Mouse (Mus musculus): ENCODE data around the gene Ppp4r1.

Ppp4r1 gene

DNA sequence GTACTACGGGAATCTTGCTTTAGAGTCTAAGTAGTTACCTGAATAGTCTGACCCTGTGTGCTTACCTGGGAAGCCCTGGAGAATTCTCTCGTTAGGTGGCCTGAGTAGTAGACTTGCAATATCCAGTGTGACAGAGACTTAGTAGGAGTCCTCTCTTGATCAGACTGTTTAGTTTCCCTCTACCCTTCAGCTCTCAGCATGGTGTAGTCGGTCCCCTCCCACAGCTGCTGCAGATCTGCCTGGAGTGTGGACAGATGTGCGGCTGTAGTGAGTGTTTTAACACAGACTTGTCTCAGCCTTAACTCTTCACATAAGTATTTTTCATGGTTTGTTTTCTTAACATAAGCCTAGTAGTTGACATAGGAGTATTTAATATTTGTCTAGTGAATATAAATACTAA lies 19.7 kb downstream of the Ppp4r1 start:
- DNase-seq (ENCODE audit: low spot score in 2 of 2): no peak

DNA sequence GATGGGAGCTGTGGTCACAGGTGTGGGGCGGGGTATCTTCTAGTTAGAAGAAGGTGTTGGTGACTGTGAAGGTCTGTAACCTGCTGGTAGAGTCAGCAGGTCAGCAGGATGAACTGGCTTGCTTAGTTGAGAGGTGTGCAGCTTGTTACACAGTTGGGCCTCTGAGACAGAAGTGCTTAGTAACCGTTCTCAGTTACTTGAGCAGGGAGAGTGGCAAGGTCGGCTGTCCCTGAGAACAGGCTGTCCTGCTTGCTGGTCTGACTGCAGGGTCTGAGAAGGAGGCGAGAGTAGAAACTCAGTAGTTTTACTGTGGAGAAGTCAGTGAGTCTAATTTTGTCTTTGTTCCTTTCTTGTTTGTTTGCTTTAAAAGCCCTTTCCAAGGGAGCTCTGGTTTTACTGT lies 23.6 kb downstream of the Ppp4r1 start:
- DNase-seq (ENCODE audit: low spot score in 2 of 2): no peak

DNA sequence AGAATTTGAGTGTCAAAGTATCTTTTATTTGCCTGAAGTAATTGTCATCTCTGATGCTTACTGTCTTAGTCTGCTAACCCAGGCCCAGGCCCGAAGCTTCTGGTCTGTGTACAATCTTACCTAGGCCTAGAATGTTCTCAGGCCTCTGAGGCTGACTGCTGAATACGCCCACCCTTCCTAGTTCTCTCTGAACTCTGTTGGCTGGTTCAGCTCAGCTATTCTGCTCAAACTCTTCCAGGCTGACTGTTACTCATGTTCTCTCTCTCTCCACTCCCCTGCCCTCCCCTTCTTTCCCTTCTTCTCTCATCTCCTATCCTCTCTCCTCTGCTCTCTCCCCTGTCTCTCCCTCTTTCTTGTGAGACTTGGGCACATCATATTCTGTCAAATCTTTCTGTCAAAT lies 24.0 kb downstream of the Ppp4r1 start:
- no peak for DNase-seq (ENCODE audit: low spot score in 2 of 2)

DNA sequence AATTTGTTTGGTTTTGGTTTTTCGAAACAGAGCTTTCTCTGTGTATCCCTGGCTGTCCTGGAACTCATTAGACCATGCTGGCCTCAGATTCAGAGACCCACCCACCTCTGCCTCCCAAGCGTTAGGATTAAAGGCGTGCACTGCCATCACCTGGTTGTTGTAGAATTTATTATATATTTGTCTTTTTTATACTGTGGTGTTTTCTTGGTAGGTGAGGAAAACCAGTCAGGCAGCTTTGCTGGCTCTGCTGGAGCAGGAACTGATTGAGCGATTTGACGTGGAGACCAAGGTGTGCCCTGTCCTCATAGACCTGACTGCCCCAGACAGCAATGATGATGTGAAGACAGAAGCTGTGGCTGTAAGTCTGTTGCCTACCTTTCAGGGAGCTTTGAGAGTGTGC lies 28.7 kb downstream of the Ppp4r1 start:
- DNase-seq (ENCODE audit: low spot score in 2 of 2): no peak

DNA sequence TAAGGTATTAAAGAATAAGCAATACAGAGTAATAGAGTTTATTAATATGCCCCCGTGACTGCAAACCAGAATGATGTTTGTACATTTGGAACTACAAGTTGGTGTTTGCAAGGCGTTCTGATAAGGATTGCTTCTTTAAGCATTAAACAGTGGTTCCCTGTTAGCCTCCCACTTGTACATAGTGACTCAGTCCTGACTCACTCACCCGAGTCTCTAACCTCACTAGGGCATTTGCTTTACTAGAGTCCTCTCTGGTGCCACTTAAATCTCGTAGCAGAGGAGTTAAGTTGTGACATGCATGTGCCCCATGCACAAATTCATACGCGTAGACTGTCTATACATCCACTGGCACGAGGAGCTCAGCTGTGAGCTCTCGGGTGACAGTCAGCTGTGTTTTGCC lies 31.4 kb downstream of the Ppp4r1 start:
- DNase-seq (ENCODE audit: low spot score in 2 of 2): no peak

DNA sequence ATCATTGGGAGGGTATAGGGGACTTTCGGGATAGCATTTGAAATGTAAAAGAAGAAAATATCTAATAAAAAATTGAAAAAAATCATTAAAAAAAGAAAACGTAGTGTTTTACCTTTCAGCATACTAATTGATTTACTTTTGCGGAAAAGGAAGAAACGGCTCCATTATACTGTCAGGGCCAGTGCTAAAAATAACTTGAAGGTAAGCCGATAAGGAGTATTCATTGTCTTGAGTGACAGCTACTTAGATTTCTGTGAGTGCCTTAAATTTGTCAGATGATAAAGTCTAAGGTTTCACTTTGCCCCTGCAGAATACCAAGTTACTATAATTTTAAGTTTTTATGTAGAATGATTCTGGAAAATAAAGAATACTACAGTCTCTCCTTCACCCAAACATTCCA lies 37.8 kb downstream of the Ppp4r1 start:
- DNase-seq (ENCODE audit: low spot score in 2 of 2): no peak

DNA sequence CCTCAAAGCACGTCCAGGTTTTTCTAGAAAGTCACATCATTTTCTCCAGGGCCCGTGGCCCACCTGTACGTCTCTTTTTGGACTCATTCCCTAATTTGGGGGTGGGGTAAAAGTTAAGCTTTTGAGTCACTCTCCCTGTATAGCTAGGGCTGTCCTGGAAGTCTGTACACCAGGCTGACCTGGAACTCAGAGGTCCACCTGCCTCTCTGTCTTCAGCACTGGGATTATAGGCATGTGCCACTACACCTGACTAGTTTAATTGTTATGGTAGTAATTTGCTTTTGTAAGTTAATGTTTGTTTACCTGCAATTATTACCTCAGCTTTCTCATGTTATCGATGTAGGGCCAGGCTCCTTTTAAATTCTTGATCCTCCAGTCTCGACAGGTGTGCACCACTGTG lies 40.0 kb downstream of the Ppp4r1 start:
- no peak for DNase-seq (ENCODE audit: low spot score in 2 of 2)

DNA sequence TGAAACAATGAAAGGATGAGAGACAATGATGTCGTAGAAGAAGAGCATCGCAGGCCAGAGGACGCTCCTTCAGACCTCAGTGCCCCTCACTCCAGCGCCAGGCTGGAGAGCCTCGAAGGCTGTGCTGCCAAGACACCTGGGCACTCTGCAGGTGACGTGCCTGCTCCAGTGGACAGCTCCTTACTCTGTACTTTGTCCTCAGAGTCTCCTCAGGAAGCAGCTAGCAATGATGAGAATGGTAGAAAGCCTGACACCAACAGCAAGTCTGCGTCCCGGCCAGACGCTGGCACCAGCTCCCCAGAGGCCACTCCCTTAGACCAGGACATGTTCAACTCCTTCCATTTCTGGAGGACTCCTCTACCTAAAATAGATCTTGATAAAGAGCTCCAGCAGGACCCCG lies 41.9 kb downstream of the Ppp4r1 start:
- no peak for DNase-seq (ENCODE audit: low spot score in 2 of 2)

DNA sequence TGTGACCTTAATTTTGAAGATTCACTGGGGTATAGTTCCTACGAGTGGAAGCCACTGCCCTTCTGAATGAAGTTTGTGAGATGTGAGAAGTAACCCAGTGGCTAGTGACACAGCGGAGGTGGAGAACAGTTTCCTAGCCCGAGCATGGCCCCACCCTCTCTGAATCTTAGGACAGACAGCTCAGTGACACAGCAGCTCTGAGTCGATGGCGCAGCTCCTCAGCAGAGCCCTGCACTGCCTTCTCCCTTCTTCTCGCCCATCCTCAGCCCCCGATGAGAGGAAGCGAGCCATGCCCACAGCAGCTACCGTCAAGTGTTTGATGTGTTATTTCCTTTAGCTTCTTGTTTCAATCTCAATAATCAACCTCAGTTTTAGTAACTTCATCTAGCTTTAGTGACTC lies 43.9 kb downstream of the Ppp4r1 start:
- no peak for DNase-seq (ENCODE audit: low spot score in 2 of 2)

DNA sequence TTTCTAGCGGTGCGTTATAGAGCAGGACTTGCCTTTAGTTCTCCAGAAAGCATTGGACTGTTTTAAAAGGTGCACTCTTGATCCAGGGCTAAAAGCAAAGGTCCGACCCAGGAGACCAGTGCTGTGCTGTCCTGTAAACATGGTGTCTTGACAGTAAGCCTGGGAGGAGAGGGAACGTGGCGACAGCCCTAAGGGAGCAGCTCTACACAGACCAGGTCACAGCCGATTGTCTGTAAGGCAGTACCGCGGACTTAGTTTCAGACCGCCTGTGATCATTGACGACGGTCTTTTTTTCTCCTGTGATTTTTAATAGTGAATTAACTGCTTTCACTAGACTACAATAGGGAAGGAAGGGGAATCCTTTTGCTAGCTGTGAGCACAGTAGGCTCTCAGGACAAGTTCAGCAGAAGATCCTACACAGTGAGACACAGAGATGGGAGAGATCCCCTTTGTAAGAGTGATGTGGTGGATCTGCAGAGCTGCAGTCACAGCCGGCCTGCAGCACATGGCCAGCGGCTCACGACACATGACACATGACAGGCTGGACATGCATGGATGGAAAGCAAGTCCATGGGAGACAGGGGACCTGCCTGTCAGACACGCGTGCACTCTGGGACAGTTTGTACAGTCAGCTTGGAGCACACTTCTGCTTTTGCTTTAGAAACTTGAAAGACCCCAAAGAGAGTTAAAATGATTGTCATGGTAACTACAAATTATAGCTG lies 44.9 kb downstream of the Ppp4r1 start:
- DNase-seq (ENCODE audit: low spot score in 2 of 2): no peak

DNA sequence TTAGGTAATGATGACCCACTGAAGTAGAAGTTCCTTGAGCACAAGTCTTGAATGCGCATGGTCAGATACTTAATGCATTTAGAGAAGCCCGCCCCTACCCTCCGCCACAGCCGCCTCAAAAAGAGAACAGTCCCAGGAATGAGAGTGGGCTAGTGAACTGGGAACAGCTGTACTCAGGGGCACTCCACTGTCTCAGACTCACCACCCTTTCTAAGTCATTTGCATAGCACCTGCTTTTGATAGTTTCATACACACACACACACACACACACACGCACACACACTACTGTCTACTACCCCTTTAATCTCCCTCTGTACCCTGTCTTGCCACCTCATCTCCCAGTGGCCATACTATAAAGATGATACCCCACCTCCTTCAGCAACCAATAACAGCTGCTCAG lies 45.5 kb downstream of the Ppp4r1 start:
- DNase-seq (ENCODE audit: low spot score in 2 of 2): no peak

DNA sequence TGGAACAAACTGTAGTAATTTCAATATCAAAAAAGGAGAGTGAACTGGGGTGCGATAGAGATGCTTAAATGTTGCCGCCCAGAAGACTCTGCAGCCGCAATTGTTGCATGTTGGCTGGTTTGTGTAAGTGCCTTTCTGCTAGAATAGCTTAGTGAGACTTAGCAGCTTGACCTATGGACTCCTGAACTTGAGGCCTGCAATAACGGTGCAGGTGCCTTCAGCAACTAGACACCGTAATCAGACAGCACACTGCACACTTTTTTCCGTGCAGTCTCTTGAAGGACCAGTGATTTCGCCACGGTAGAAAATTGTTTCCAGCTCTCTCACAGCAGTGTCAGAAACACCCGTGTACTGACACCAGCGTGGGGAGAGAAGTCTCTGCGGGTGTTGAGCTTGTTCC lies 46.6 kb downstream of the Ppp4r1 start:
- DNase-seq (ENCODE audit: low spot score in 2 of 2): no peak

DNA sequence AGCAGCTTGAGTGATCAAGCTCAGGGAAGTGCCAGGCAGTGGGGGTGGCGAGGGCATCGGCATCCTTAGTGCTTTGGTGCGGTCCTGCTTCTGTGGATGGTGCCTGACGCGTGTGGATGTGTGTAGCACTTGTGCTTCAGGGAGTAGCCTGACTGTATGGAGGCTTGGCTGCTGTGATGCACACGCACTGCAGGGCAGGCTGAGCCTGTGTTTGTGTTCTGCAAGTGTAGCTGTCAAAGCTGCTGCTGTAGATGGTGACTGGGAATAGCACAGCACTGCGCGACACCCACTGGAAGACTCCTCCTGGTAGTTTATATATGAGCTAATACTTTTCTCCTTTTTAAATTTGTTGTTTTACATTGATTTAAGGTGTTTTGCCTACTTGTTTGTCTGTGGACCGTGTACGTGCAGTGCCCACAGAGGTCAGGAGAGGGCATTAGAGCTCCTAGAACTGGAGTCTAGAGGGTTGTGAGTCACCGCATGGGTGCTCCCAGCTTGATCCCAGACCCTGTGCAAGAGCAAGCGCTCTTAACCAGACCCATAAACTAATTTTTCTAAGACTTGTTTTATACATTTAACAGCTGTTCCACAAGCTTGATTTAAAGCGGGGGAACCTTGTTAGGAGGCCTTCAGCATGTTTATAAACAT lies 48.0 kb downstream of the Ppp4r1 start:
- no peak for DNase-seq (ENCODE audit: low spot score in 2 of 2)

DNA sequence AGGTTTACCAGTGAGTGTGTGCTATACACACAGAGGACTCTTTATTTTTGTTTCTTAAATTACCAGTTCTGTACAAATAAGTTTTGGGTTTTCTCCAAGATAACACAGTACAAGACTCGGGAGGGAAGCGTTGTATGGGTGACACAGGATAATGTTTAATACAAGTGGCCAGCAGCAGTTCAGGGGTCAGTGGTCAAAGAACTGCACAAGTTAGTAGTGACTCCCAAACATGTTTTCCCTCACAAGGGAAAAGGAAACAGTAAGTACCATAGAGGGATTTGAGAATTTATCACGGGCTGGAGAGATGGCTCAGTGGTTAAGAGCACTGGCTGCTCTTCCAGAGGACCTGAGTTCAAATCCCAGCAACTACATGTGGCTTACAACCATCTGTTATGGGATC lies 51.5 kb downstream of the Ppp4r1 start:
- no peak for DNase-seq (ENCODE audit: low spot score in 2 of 2)

DNA sequence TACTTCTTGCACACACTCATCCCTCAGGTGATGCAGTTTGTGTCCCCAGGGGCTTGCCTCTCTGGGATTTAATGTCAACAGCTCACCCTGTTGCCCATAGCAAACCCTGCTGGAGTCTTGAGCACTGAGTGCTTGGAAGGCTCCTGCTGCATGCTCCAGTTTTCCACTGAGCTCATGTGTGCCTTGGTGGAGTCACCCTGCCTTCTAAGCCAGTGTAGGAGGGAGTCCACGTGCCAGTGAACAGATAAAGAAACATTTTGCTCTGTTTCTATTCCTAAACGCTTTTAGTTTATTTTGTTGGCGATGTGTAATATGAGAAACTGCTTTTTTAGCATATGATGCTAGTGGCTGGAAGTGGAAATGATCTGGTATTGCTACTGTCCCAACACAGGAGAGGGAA lies 54.4 kb downstream of the Ppp4r1 start:
- DNase-seq (ENCODE audit: low spot score in 2 of 2): no peak

DNA sequence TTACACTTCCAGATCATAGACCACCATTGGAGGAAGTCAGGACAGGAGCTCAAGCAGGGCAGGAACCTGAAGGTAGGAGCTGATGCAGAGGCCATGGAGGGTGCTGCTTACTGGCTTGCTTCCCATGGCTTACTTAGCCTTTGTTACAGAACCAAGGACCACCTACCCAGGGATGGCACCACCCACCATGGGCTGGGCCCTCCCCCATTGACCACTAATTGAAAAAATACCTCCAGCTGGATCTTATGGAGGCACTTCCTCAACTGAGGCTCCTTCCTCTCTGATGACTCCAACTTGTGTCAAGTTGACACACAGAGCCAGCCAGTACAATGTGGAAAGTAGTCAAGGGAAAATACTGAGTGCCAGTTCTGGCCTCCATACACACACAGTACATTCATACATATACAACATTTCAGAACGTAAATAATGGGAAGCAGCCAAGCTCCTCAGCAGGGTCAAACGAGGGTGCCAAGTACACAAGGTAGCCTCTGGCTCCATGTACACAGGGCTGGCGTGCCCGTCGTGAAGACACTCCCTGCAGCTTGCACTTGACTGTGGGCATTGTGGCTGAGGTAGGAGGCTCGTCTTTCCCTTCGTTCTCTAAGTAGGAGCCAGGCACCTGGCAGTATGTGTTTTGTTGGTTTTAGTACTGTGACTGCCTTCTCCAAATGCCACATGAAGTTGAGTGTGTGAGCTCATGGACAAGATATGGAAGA lies 57.3 kb downstream of the Ppp4r1 start:
- no peak for DNase-seq (ENCODE audit: low spot score in 2 of 2)

DNA sequence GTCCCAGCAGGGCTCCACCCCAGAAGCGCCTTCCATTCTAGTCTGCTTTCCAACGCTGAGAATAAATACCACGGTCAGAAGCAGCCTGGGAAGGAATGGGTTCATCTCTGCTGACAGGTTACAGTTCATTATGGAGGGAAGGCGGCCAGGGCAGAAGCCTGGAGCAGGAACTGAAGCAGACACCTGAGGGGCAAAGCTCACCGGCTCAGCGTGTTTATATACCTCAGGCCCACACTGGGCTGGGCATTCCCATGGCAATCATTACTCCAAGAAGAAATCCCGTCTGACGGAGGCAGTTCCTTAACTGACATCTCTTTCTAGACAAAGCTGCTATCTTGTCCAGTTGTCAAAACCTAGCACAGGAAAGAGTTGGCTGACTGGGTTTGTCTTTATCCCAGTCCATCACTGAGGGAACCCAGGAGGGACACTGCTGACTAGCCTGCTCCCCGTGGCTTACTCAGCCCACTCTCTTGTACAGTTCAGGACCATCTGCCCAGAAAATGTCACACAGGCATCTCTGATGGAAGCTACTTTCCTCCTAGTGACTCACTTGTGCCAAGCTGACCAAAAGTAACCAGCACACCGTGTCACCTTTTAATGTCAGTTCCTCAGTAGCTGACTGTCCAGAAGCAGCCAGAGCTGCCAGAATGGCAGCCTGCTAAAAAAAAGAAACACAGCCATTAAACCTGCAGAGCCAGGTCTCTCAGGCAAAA lies 60.5 kb downstream of the Ppp4r1 start:
- no peak for DNase-seq (ENCODE audit: low spot score in 2 of 2)

DNA sequence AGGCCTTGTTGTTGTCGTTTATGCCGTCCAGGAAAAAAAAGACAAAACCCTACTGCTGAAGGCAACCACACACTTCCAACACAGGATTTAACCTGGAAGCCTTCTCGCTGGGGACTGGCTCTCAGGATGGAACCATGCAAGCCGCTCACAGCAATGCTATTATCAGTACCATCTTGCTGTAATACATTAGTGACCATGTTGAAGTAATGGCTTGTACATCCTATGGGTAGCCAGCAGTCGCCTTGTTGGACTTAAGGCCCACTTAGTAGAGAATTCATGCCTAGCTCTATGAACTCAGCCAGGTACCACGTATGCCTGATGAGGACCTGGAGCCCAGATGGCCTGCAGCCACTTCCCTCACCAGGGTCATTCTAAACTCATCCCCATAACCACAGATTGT lies 63.0 kb downstream of the Ppp4r1 start:
- DNase-seq (ENCODE audit: low spot score in 2 of 2): no peak

DNA sequence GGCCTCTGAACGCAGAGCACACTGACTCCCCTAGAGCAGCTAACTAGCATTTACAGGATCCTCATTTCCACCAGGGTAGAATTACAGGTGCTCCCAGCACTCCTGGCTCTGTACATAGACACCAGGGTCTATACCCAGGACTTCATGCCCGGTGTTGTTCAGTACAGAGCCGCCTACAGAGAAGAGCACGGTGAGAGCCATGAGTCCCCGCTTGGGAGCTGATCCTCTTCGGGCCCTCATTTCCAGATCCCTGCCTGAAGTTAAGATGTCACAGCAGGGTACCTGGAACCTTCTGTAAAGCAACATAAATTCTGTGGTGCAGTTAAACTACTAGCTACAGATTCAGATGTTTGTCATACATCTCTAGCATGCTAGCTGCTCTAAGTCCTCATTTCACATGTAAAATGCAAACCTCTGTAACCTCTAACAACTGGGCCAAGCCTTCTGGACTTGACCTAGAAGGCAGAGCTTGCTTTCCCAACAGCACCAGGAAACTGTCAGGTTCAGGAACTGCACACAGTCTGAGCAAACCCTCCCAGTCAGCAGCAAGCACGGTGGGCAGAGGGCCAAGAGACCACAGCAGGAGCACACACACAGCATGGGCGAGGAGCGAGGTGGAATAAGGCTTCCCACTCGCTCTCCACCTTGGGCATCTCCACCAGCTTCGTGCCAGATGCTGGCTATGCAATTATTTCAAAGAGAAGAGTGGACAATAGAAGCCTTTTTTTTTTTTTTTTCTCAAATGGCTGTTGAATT lies 65.5 kb downstream of the Ppp4r1 start:
- DNase-seq (ENCODE audit: low spot score in 2 of 2): no peak

DNA sequence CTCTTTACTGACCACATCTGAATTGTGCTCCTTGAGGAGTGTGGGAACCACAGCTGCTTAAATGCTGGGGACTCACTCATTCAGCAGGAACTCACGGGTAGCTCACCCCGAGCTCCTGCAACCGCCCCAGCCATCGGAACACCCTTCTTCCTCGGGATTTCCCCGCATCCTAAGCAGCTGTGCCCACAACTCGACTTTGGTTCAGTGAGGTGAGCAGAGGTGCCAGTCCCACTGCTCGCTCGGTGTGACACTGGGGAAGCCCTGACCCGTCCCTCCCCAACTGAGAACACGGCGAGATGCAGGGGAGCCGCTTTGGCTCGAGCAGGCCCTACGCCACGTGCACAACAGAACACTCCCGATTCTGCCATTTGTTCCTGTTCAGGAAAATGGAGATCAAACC lies 68.1 kb downstream of the Ppp4r1 start:
- DNase-seq (ENCODE audit: low spot score in 2 of 2): no peak

DNA sequence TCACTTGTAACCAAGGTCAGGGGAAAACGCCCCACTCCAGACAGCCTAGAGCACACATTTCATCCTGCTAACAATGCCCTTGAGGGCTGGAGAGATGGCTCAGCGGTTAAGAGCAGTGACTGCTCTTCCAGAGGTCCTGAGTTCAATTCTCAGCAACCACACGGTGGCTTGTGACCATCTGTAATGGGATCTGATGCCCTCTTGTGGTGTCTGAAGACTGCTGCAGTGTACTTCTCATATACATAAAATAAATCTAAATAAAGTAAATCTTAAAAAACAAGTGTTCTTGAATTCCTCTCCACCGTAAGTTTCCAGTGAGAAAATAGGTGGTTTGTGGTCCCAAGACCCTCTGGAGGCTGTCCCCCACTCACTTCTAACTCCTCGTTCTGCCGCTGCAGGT lies 69.4 kb downstream of the Ppp4r1 start:
- DNase-seq (ENCODE audit: low spot score in 2 of 2): no peak

DNA sequence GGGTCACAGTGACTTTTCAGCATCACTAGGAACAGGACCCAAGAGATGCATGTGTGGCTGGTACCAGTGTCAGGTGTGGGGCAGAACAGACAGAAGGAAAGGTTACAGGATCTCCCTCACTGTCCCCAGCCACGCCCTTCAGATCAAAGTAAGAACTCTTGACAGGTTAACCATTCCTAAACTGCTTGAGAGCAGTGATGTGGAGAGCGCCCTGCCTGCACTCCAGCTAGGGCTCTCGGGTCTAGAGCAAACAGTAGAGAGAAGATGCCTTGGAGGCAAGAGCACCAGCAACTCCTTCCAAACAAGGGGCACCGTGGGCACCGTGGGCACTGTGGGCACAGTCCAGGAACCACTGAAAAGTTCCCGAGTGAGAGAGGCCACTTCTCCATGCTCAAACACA lies 71.0 kb downstream of the Ppp4r1 start:
- no peak for DNase-seq (ENCODE audit: low spot score in 2 of 2)

Measured in thymus, postnatal 10 days (tissue).